In genomic region chr9:64174766-64175165, GRCm38 (mm10) we compare ENCODE assay signal across 8 mouse cellular contexts. TPM values are rescaled to one million over a fixed set of nuclear protein-coding genes. Genes with fewer than 3 reads are reported as not detected.
DNase-seq lines count a peak whose midpoint lies in the region; ATAC-seq and TF ChIP-seq lines count a peak whose summit lies in the region.
"Had no signal": no experiment of that assay in that cellular context is flagged by ENCODE, and none has a peak within 500 bp of the region (broad histone marks: within the 10 kb centered on the region; RNA-seq: fewer than 3 reads in every experiment).

No protein-coding gene starts in this region.

- H3K9ac ChIP-seq in forebrain, embryonic 13.5 days, result no peak overlapping the region
- peak overlapping the region; percentile 96 for H3K9ac ChIP-seq in liver, embryonic 11.5 days (ENCODE audit: low read depth, low read length)

- peaks cover 7% of the 10 kb centered on the region for H3K4me1 ChIP-seq in testis, adult 2 months (ENCODE audit: control insufficient read depth, insufficient read depth, low read length)
- H3K4me1 ChIP-seq in forebrain, embryonic 13.5 days, result peaks cover 39% of the 10 kb centered on the region
- H3K4me1 ChIP-seq in liver, embryonic 11.5 days (replicated peaks; ENCODE audit: control insufficient read depth, insufficient read depth, low read length), result peaks cover 16% of the 10 kb centered on the region; the same call in 1 of the 2 replicates

- TF ChIP-seq CTCF in testis, adult 2 months (IDR thresholded peaks at IDR 0.05; ENCODE audit: control insufficient read depth, insufficient read depth, insufficient replicate concordance, low read depth, low read length), result no peak

- no peaks in the 10 kb centered on the region for H3K27me3 ChIP-seq in testis, adult 2 months (ENCODE audit: control insufficient read depth, insufficient read depth, low read length)
- H3K27me3 ChIP-seq in forebrain, embryonic 13.5 days, result no peaks in the 10 kb centered on the region
- no peaks in the 10 kb centered on the region for H3K27me3 ChIP-seq in liver, embryonic 11.5 days (replicated peaks; ENCODE audit: control insufficient read depth, insufficient read depth, low read length)

- no peak for ATAC-seq in forebrain, embryonic 13.5 days
- ATAC-seq in liver, embryonic 11.5 days (replicated peaks; ENCODE audit: low FRiP score), result no peak

- peak overlapping the region; percentile 93 for H3K4me2 ChIP-seq in forebrain, embryonic 13.5 days
- H3K4me2 ChIP-seq in liver, embryonic 11.5 days, result peak overlapping the region; percentile 70

- H3K36me3 ChIP-seq in testis, adult 2 months (ENCODE audit: control insufficient read depth, insufficient read depth, low read length), result no peaks in the 10 kb centered on the region
- H3K36me3 ChIP-seq in forebrain, embryonic 13.5 days (ENCODE audit: poor library complexity, severe bottlenecking), result peaks cover 44% of the 10 kb centered on the region
- peaks cover 30% of the 10 kb centered on the region for H3K36me3 ChIP-seq in liver, embryonic 11.5 days (ENCODE audit: control insufficient read depth, insufficient read depth, low read length)

- H3K27ac ChIP-seq in testis, adult 2 months (ENCODE audit: control insufficient read depth, insufficient read depth, low read depth, low read length), result no peak overlapping the region
- no peak overlapping the region for H3K27ac ChIP-seq in forebrain, embryonic 13.5 days
- peak overlapping the region; percentile 90 for H3K27ac ChIP-seq in liver, embryonic 11.5 days (ENCODE audit: low read depth, low read length)

- no peak for TF ChIP-seq POLR2A in testis, adult 2 months (IDR thresholded peaks at IDR 0.05; ENCODE audit: control insufficient read depth, low read depth, low read length)

- DNase-seq in testis, postnatal 14 days (ENCODE audit: low spot score), result no peak
- no peak for DNase-seq in liver, embryonic 11.5 days (ENCODE audit: low spot score)
- DNase-seq in right cerebral cortex, adult 18-20 months, result no peak
- no peak for DNase-seq in natural killer cell, adult 2 months (ENCODE audit: low spot score in 2 of 2)
- DNase-seq in frontal cortex, postnatal 36 days (ENCODE audit: low spot score in 2 of 2), result no peak
- DNase-seq: gastrocnemius, postnatal 10 days had no signal

- no peaks in the 10 kb centered on the region for H3K9me3 ChIP-seq in forebrain, embryonic 13.5 days (replicated peaks)
- H3K9me3 ChIP-seq in liver, embryonic 11.5 days (ENCODE audit: control insufficient read depth, low read length), result no peaks in the 10 kb centered on the region

- 76% methylated on average over 8 of the region's 8 CpGs for WGBS in forebrain, embryonic 13.5 days
- 47% methylated on average over 8 of the region's 8 CpGs for WGBS in liver, embryonic 11.5 days

- peak overlapping the region; percentile 80 for H3K4me3 ChIP-seq in testis, adult 2 months (ENCODE audit: control insufficient read depth, low read depth, low read length)
- peak overlapping the region; percentile 75 for H3K4me3 ChIP-seq in forebrain, embryonic 13.5 days
- peak overlapping the region; percentile 97 for H3K4me3 ChIP-seq in liver, embryonic 11.5 days (ENCODE audit: low read depth, low read length)

RNA-seq across cellular contexts. Expression of gene Rpl4, which starts 1.6 kb away (rescaled TPM):
- polyA plus RNA-seq in testis, adult 2 months (2012; rRNA removed), result 181 and 213 TPM in 2 replicates
- 801 and 817 TPM in 2 replicates for polyA plus RNA-seq in forebrain, embryonic 13.5 days (2015; fragmentation: Nextera tagmentation; extraction: Ambion mirVana)
- polyA plus RNA-seq in liver, embryonic 11.5 days (2014; fragmentation: Nextera tagmentation; extraction: Ambion mirVana), result 1,747 and 1,789 TPM in 2 replicates

RNA-seq across cellular contexts. Expression of gene Zwilch, which starts 1.9 kb away (rescaled TPM):
- 27.0 and 33.6 TPM in 2 replicates for polyA plus RNA-seq in testis, adult 2 months (2012; rRNA removed)
- polyA plus RNA-seq in forebrain, embryonic 13.5 days (2015; fragmentation: Nextera tagmentation; extraction: Ambion mirVana), result 16.7 and 20.6 TPM in 2 replicates
- polyA plus RNA-seq in liver, embryonic 11.5 days (2014; fragmentation: Nextera tagmentation; extraction: Ambion mirVana), result 45.5 and 47.1 TPM in 2 replicates

RNA-seq across cellular contexts. Expression of gene Snapc5, which starts 4.3 kb away (rescaled TPM):
- 12.8 and 14.1 TPM in 2 replicates for polyA plus RNA-seq in testis, adult 2 months (2012; rRNA removed)
- 42.2 and 45.9 TPM in 2 replicates for polyA plus RNA-seq in forebrain, embryonic 13.5 days (2015; fragmentation: Nextera tagmentation; extraction: Ambion mirVana)
- polyA plus RNA-seq in liver, embryonic 11.5 days (2014; fragmentation: Nextera tagmentation; extraction: Ambion mirVana), result 24.3 and 25.1 TPM in 2 replicates

RNA-seq across cellular contexts. Expression of gene Lctl, which starts 57.8 kb away (rescaled TPM):
- polyA plus RNA-seq in testis, adult 2 months (2012; rRNA removed), result 0.17 and 0.49 TPM in 2 replicates
- not detected in 2 replicates for polyA plus RNA-seq in forebrain, embryonic 13.5 days (2015; fragmentation: Nextera tagmentation; extraction: Ambion mirVana)
- not detected in 2 replicates for polyA plus RNA-seq in liver, embryonic 11.5 days (2014; fragmentation: Nextera tagmentation; extraction: Ambion mirVana)
